Mouse (Mus musculus) intestine, postnatal 0 days (tissue): ENCODE measurements around the gene Sumf1. TPM values are rescaled to one million over a fixed set of nuclear protein-coding genes. Genes with fewer than 3 reads are reported as not detected.

Experiments used
- ATAC-seq: fragments of 200-750 bp; cut with Nextera tagmentation; 2 replicates; pipeline ENCODE4 v1.8.0; 2017; ENCODE audit warnings: mild to moderate bottlenecking, moderate TSS enrichment, moderate library complexity
- H3K27ac ChIP-seq: fragments of 300-500 bp; sonication (generic); 2 replicates; pipeline ENCODE4 v1.5.1; 2014; ENCODE audit warnings: mild to moderate bottlenecking, low read depth, low read length, moderate library complexity
- H3K27me3 ChIP-seq: fragments of 300-500 bp; sonication (generic); replicated peaks from 2 replicates; pipeline ENCODE4 v1.6.1; 2014; ENCODE audit warnings: low read length, mixed read lengths; ENCODE audit not compliant: control insufficient read depth, insufficient read depth
- H3K36me3 ChIP-seq: fragments of 300-500 bp; sonication (generic); 2 replicates; pipeline ENCODE4 v1.6.1; 2014; ENCODE audit warnings: mild to moderate bottlenecking, moderate library complexity; ENCODE audit not compliant: control insufficient read depth, insufficient read depth
- H3K4me1 ChIP-seq: fragments of 300-500 bp; sonication (generic); replicated peaks from 2 replicates; pipeline ENCODE4 v1.6.1; 2014; ENCODE audit warnings: antibody characterized with exemption, low read length, mixed read lengths; ENCODE audit not compliant: control insufficient read depth, insufficient read depth
- H3K4me2 ChIP-seq: fragments of 300-500 bp; sonication (generic); replicated peaks from 2 replicates; pipeline ENCODE4 v1.6.1; 2014; ENCODE audit warnings: low read depth, mild to moderate bottlenecking, moderate library complexity
- H3K4me3 ChIP-seq: fragments of 300-500 bp; sonication (generic); 2 replicates; pipeline ENCODE4 v1.5.1; 2014; ENCODE audit warnings: low read depth, low read length
- H3K9ac ChIP-seq: fragments of 300-500 bp; sonication (generic); 2 replicates; pipeline ENCODE4 v1.6.1; 2014; ENCODE audit warnings: mild to moderate bottlenecking, low read depth, low read length
- H3K9me3 ChIP-seq: fragments of 300-500 bp; sonication (generic); 2 replicates; pipeline ENCODE4 v1.6.1; 2016; ENCODE audit warnings: mixed run types; ENCODE audit not compliant: control insufficient read depth
- CTCF ChIP-seq: sonication (generic); IDR thresholded peaks from 2 replicates; pipeline ENCODE4 v1.5.1; 2016; ENCODE audit warnings: low read depth, mild to moderate bottlenecking, control low read depth, antibody characterized with exemption, moderate library complexity
- WGBS: fragments of 180-500 bp; shearing (Covaris S2); extraction: QIAGEN DNeasy Blood & Tissue Kit; methylation state at CpG from one replicate; pipeline ENCODE4 v1.1.7; 2014; 5-methylcytosine and 5-hydroxymethylcytosine counted together
- polyA plus RNA-seq: library from polyadenylated mRNA; unstranded; fragments of >200 nt; fragmentation: Nextera tagmentation; extraction: Ambion mirVana; gene quantifications from 2 replicates; pipeline ENCODE4 v1.2.1, GENCODE M21; 2015

The Sumf1 gene
- polyA plus RNA-seq, 1 experiment from 2014 or later = 30.1 TPM

DNA sequence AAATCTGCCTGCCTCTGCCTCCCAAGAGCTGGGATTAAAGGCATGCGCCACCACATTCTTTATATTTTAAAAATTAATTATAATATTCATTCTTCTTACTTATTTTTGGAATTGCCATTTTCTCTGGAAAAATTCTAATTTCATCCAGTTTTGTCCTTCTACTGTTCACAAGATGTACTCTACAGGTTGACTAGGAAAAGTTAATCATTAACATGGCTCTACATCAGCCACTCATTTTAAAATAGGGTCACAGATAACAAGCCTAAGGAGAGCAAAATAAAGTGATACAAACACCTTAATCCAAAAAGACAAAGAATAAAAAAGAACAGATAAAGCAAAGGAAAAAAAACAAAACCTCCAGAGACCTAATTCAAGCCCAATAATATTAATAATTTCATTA, 70.4 kb downstream of the Sumf1 start:
- 100% methylated on average over 1 of the region's 1 CpGs for WGBS

GRCm38 (mm10) chr6:108111693-108112092, 73.7 kb downstream of the Sumf1 start:
- Histone ChIP-seq H3K27ac (no peak overlapping the region), H3K4me3 (no peak overlapping the region), H3K4me1 (no peaks in the 10 kb centered on the region), H3K4me2 (no peak overlapping the region), H3K27me3 (no peaks in the 10 kb centered on the region), H3K36me3 (peaks cover 4% of the 10 kb centered on the region; the same call in 1 of the 2 replicates), H3K9ac (no peak overlapping the region), H3K9me3 (no peaks in the 10 kb centered on the region)
- TF ChIP-seq CTCF = no peak
- no peak for ATAC-seq

More for the DNA sequence above, 70.4 kb downstream of the Sumf1 start:
- no peak for ATAC-seq
- no peak for TF ChIP-seq CTCF
- H3K9ac ChIP-seq = no peak overlapping the region
- no peak overlapping the region for H3K4me3 ChIP-seq
- no peak overlapping the region for H3K4me2 ChIP-seq
- H3K9me3 ChIP-seq = no peaks in the 10 kb centered on the region
- H3K4me1 ChIP-seq = no peaks in the 10 kb centered on the region
- H3K36me3 ChIP-seq = 0 out of 2 replicates have a peak, but pooled peaks cover 4% of the 10 kb centered on the region
- H3K27me3 ChIP-seq = no peaks in the 10 kb centered on the region
- H3K27ac ChIP-seq = no peak overlapping the region

DNA sequence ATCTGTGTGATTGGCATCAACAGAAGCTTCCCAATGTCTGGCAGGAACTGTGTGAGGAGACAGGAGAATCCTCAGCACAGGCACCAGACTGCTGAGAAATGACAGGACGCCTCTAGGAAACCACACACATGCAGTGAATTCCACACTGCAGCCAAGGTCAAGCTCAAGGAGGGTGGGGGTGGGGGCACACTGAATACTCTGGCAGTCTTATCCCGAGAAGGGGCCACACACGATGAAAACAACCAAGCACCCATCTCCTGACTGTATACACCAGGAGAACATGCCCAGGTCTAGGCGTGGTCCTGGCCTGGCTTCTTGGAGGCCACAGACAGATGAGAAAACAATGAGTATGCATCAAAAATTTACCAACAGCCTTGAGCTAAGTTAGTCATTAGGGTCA, 75.0 kb downstream of the Sumf1 start:
- Histone ChIP-seq H3K9ac (no peak overlapping the region), H3K27me3 (no peaks in the 10 kb centered on the region), H3K27ac (no peak overlapping the region), H3K4me3 (no peak overlapping the region), H3K9me3 (no peaks in the 10 kb centered on the region), H3K4me1 (no peaks in the 10 kb centered on the region), H3K4me2 (no peak overlapping the region), H3K36me3 (peaks cover 4% of the 10 kb centered on the region; the same call in 1 of the 2 replicates)
- no peak for ATAC-seq
- TF ChIP-seq CTCF = no peak
- WGBS = 70% methylated on average over 4 of the region's 4 CpGs

DNA sequence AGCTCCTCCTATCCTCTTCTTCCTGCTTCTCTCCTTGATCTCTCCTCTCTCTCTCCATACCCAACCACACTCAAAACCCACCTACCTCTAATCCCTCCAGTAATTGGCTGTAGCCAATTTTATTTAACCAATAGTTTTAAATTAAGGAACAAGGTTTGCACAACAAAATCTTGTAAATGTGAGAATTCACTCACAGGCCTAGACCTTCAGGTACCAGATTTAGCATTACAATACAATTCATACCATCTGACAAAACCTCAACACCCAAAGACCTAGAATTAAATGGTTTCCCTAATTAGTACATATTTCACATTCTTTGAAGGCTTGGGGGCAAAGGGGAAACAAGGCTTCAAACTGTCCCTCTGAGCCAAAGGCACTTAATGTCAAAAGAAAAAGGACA, 78.0 kb downstream of the Sumf1 start:
- H3K9ac ChIP-seq = no peak overlapping the region
- peaks cover 4% of the 10 kb centered on the region; the same call in 1 of the 2 replicates for H3K36me3 ChIP-seq
- H3K27me3 ChIP-seq = no peaks in the 10 kb centered on the region
- no peak overlapping the region for H3K27ac ChIP-seq
- no peaks in the 10 kb centered on the region for H3K9me3 ChIP-seq
- TF ChIP-seq CTCF = no peak
- ATAC-seq = no peak
- H3K4me3 ChIP-seq = no peak overlapping the region
- H3K4me1 ChIP-seq = no peaks in the 10 kb centered on the region
- H3K4me2 ChIP-seq = no peak overlapping the region

DNA sequence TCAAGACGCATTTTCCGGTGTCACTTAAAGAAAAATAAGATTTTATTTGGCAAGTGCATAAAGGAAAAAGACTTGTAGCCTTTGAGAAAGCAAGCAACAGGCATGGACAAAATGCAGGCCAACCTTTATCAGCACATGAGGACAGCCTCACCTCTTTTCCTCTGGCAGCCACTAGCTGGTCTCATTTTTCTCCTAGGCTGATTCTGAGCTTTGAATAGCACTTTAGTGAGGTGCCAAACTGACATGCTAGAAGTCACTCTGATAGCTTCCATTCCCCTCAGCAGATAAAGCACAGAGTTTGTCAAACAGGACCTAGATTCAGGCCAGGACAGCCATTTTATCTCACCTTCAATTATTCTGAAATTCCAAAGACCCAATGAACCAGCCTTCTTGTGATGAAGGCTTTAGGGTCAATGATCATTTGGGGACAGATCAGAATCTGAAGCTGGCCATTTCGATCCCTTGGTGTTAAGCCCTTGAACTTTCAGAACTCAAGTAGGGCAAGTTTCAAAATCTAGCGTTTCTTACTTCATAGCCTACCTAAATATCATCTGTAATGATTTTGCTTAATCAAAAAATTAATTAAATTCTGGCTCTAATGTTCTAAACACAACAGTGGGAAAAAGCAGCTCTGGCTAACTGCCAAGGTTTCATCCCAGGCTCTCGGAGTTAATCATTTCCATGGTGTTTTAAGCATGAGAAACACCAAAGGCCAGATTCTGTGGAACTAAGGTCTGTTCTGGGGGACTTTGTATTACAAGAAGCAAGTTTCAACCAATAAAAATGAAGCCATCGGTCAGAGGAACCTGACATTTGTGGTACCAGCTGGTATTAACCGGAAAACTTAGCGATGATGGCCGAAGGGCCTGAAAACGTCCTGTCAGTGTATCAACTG, 83.2 kb downstream of the Sumf1 start:
- 72% methylated on average over 10 of the region's 10 CpGs for WGBS
- Histone ChIP-seq H3K27ac (no peak overlapping the region), H3K27me3 (no peaks in the 10 kb centered on the region), H3K9ac (no peak overlapping the region), H3K4me3 (no peak overlapping the region), H3K36me3 (no peaks in the 10 kb centered on the region), H3K4me2 (no peak overlapping the region), H3K9me3 (no peaks in the 10 kb centered on the region), H3K4me1 (no peaks in the 10 kb centered on the region)
- TF ChIP-seq CTCF = no peak
- ATAC-seq = no peak

- H3K4me2 ChIP-seq = peak overlapping the region; percentile 18; the same call in 1 of the 2 replicates
- no peak for TF ChIP-seq CTCF
Observed at GRCm38 (mm10) chr6:108098846-108099217, 86.5 kb downstream of the Sumf1 start.

More at GRCm38 (mm10) chr6:108098846-108099217, 86.5 kb downstream of the Sumf1 start:
- Histone ChIP-seq H3K9ac (no peak overlapping the region), H3K27ac (no peak overlapping the region), H3K4me1 (no peaks in the 10 kb centered on the region), H3K9me3 (no peaks in the 10 kb centered on the region), H3K36me3 (no peaks in the 10 kb centered on the region), H3K4me3 (no peak overlapping the region), H3K27me3 (no peaks in the 10 kb centered on the region)
- 81% methylated on average over 3 of the region's 3 CpGs for WGBS
- ATAC-seq = no peak
